Mouse (Mus musculus) erythroblast, embryonic 14.5 days (primary cell): ENCODE measurements around the gene Ifi27l2a.

Source experiments
- GATA1 ChIP-seq: IDR thresholded peaks from 2 replicates; pipeline ENCODE4 v1.6.1; 2012; ENCODE audit warnings: low read length, inconsistent platforms, mixed read lengths
- TAL1 ChIP-seq: IDR thresholded peaks from 3 replicates; pipeline ENCODE4 v1.6.1; 2012; ENCODE audit warnings: low read length, inconsistent platforms, mixed read lengths

DNA sequence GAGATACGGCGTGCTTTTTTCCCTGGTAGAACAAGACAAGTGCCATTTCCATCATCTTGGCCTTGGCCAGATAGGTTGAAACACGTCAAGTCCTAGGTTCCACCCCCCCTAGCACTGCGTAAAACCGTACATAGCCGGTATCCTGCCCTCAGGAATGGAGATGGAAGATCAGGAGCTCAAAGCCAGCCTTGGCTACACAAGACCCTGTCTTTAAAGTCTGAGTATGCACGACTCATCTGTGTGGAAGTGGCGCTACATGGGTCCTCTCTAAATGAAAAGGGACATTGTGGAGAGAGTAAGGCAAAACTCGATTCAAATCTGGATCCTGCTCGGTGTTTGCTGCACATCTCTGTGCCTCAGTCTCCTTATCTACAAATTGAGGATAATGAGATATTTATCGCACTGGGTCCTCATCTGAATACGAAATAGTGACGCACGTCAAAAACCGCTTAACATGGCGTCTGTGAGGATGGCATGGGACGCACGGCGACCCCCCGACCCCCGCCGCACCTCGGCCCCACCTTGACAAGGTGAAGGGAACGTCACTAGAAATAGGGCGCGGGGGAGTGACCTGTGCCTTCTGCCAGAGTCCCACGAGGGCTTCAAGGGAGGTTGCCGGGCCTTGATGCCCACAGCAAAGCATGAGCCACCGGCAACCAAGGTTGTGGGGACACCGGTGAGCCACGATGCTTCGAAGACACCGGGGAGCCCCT, 18.3 kb downstream of the Ifi27l2a start:
- TF ChIP-seq GATA1 (no peak), TAL1 (no peak)
